Mouse (Mus musculus): ENCODE data around the gene Klhl23.

DNA sequence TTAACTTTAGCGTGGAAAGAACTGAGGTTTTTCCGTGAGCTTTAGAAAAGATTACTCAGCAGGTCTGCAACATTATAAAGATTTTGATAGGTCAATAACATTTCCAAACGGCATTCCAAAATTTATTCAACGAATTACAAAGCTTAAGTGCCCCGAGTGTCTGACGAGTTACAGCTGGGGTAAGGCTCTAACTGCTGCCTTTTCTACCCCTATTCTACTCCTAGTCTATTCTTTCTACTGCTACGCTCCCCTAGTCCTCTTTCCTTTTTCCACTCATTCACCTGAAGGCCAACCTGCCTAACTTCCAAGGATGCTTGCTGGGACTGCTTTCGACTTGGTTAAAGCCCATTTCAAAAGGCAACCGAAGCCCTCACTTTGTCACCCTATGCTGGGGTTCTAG lies 32.8 kb upstream of the Klhl23 start:
- TF ChIP-seq CTCF (IDR thresholded peaks at IDR 0.05; ENCODE audit: low read depth, low read length) (no peak), POLR2A (IDR thresholded peaks at IDR 0.05; ENCODE audit: insufficient read depth, low read length) (no peak)
